Comparison of ENCODE assay signal across 8 mouse cellular contexts in the genomic region with DNA sequence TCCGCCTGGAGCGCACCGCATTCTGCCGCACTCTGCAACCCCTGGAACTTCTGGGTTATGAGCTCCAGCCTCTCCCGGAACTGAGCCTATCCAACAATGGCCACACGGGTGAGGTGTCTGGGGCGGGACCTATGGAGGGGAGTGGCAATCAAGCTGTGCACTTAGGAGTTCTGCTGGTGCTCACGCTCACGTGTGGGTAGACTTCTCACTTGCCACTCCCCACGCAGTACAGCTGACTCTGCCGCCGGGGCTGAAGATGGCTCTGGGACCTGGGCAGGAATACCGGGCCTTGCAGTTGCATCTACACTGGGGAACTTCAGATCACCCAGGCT. TPM values are rescaled to one million over a fixed set of nuclear protein-coding genes. Genes with fewer than 3 reads are reported as not detected.
A peak's percentile ranks its signal among the peaks of the same experiment; 100 is the strongest.
DNase-seq lines count a peak whose midpoint lies in the region; ATAC-seq and TF ChIP-seq lines count a peak whose summit lies in the region.

No protein-coding gene starts in this region.

- H3ac ChIP-seq in myocyte (ENCODE audit: control insufficient read depth, insufficient read length) = no peak overlapping the region

- H3K4me2 ChIP-seq in hindbrain, postnatal 0 days (ENCODE audit: low read depth, low read length) = peak overlapping the region; percentile 53
- H3K4me2 ChIP-seq in liver, embryonic 14.5 days (ENCODE audit: low read depth) = peak overlapping the region; percentile 71
- peak overlapping the region; percentile 26 for H3K4me2 ChIP-seq in myocyte (ENCODE audit: low read depth)

- H3K36me3 ChIP-seq in erythroblast, embryonic 14.5 days (ENCODE audit: control insufficient read depth) = no peaks in the 10 kb centered on the region
- H3K36me3 ChIP-seq in hindbrain, postnatal 0 days (ENCODE audit: insufficient read depth, low read length) = no peaks in the 10 kb centered on the region
- H3K36me3 ChIP-seq in liver, embryonic 14.5 days (replicated peaks; ENCODE audit: control insufficient read depth, insufficient read depth, low read depth) = no peaks in the 10 kb centered on the region
- H3K36me3 ChIP-seq in myocyte (ENCODE audit: control insufficient read depth, insufficient read depth) = no peaks in the 10 kb centered on the region

- no peak overlapping the region for H3K9ac ChIP-seq in hindbrain, postnatal 0 days (replicated peaks; ENCODE audit: low read length)
- peak overlapping the region; percentile 45; the same call in 1 of the 2 replicates for H3K9ac ChIP-seq in liver, embryonic 14.5 days (replicated peaks)

- H3K79me2 ChIP-seq in myocyte (ENCODE audit: control insufficient read depth, insufficient read depth) = no peaks in the 10 kb centered on the region

- H3K27me3 ChIP-seq in erythroblast, embryonic 14.5 days (ENCODE audit: control insufficient read depth) = peaks cover 28% of the 10 kb centered on the region
- 0 out of 2 replicates have a peak, but pooled peaks cover 4% of the 10 kb centered on the region for H3K27me3 ChIP-seq in hindbrain, postnatal 0 days (ENCODE audit: insufficient read depth, low read length)
- H3K27me3 ChIP-seq in liver, embryonic 14.5 days (ENCODE audit: control insufficient read depth, insufficient read depth, low read length) = no peaks in the 10 kb centered on the region
- H3K27me3 ChIP-seq in myocyte (ENCODE audit: control insufficient read depth, insufficient read depth, insufficient read length) = no peaks in the 10 kb centered on the region

- ATAC-seq in hindbrain, postnatal 0 days = peak; percentile 34; the same call in 1 of the 2 replicates
- ATAC-seq in liver, embryonic 14.5 days (ENCODE audit: insufficient read depth) = peak; percentile 80

- no peak for TF ChIP-seq CTCF in hindbrain, postnatal 0 days (IDR thresholded peaks at IDR 0.05; ENCODE audit: low read depth)
- TF ChIP-seq CTCF in liver, embryonic 14.5 days (IDR thresholded peaks at IDR 0.05; ENCODE audit: low read depth) = peak; percentile 27; the same call in 1 of the 2 replicates

- peak; percentile 87 for DNase-seq in CD4-positive, CD25-positive, alpha-beta regulatory T cell, adult 2 months (ENCODE audit: low read depth, low spot score)
- peak; percentile 55 for DNase-seq in Muller cell, postnatal 12 days (ENCODE audit: inconsistent ontology term)
- DNase-seq in hindbrain, postnatal 0 days (ENCODE audit: low spot score) = no peak
- DNase-seq in liver, embryonic 14.5 days (ENCODE audit: low read depth in 3 of 3, low spot score in 3 of 3) = peak in 2 of 3 experiments; percentile 41 to 47
- peak; percentile 74 for DNase-seq in thymus, postnatal 4 days
- DNase-seq in layer of hippocampus, adult 18-20 months (ENCODE audit: low spot score in 2 of 2) = no peak

- no peak for TF ChIP-seq POLR2A in myocyte (IDR thresholded peaks at IDR 0.05; ENCODE audit: insufficient read length, low read depth)

- H3K4me3 ChIP-seq in erythroblast, embryonic 14.5 days (replicated peaks) = peak overlapping the region; percentile 61
- peak overlapping the region; percentile 21 for H3K4me3 ChIP-seq in hindbrain, postnatal 0 days (ENCODE audit: low read length)
- H3K4me3 ChIP-seq in liver, embryonic 14.5 days (ENCODE audit: insufficient read depth in 1 of 2, low read depth in 2 of 2, low read length in 2 of 2) = peak overlapping the region; percentile 51 to 69
- peak overlapping the region; percentile 8 for H3K4me3 ChIP-seq in myocyte

- no peak for TF ChIP-seq EP300 in liver, embryonic 14.5 days (IDR thresholded peaks at IDR 0.05; ENCODE audit: low read depth)

- peaks cover 26% of the 10 kb centered on the region for H3K4me1 ChIP-seq in erythroblast, embryonic 14.5 days (ENCODE audit: control insufficient read depth)
- peaks cover 7% of the 10 kb centered on the region; the same call in 1 of the 2 replicates for H3K4me1 ChIP-seq in hindbrain, postnatal 0 days (ENCODE audit: insufficient read depth, low read length)
- peaks cover 0 to 14% of the 10 kb centered on the region in 2 experiments; a peak in 2 of 4 replicates for H3K4me1 ChIP-seq in liver, embryonic 14.5 days (replicated peaks; ENCODE audit: control insufficient read depth in 2 of 2, insufficient read depth in 2 of 2, low read length in 1 of 2)

- WGBS in hindbrain, postnatal 0 days = 9% methylated on average over 13 of the region's 13 CpGs
- WGBS in liver, embryonic 14.5 days (ENCODE audit: insufficient replicate concordance) = 0% methylated on average over 13 of the region's 13 CpGs

- H3K27ac ChIP-seq in hindbrain, postnatal 0 days = no peak overlapping the region
- H3K27ac ChIP-seq in liver, embryonic 14.5 days = no peak overlapping the region

- H3K9me3 ChIP-seq in erythroblast, embryonic 14.5 days (ENCODE audit: control insufficient read depth, low read length) = no peaks in the 10 kb centered on the region
- no peaks in the 10 kb centered on the region for H3K9me3 ChIP-seq in hindbrain, postnatal 0 days (ENCODE audit: low read length)
- no peaks in the 10 kb centered on the region for H3K9me3 ChIP-seq in liver, embryonic 14.5 days (ENCODE audit: control insufficient read depth, low read length)

TF ChIP-seq in myocyte, 11 proteins besides CTCF, POLR2A, EP300 and RAD21:
- TF ChIP-seq MYOG (IDR thresholded peaks at IDR 0.05; ENCODE audit: control insufficient read depth in 1 of 3, insufficient read depth in 1 of 3, insufficient read length in 2 of 3, low read depth in 2 of 3) (no peak), POLR2AphosphoS2 (IDR thresholded peaks at IDR 0.05; ENCODE audit: insufficient read length, low read depth) (peak; percentile 69)

RNA-seq across cellular contexts. Expression of a gene that starts 1.9 kb away (rescaled TPM):
- polyA plus RNA-seq in erythroblast, embryonic 14.5 days (2012) = not detected in 2 replicates
- total RNA-seq in hindbrain, postnatal 0 days (2014; rRNA removed) = 0.26 TPM in 1 of 2 replicates, not detected in the other
- 0.50 and 1.1 TPM in 2 replicates for polyA plus RNA-seq in hindbrain, postnatal 0 days (2015; fragmentation: Nextera tagmentation; extraction: Ambion mirVana)
- polyA plus RNA-seq in liver, embryonic 14.5 days (2012; rRNA removed) = 0.75 and 0.84 TPM in 2 replicates
- 0.32 and 0.59 TPM in 2 replicates for polyA plus RNA-seq in liver, embryonic 14.5 days (2014; fragmentation: Nextera tagmentation; extraction: Ambion mirVana)
- 10.7 TPM for polyA plus RNA-seq in myocyte (2012; fragmentation: generic; extraction: Trizol)
- not detected for total RNA-seq in layer of hippocampus, adult 18-20 months (2021)

RNA-seq across cellular contexts. Expression of a gene that starts 9.1 kb away (rescaled TPM):
- 9.4 and 10.5 TPM in 2 replicates for polyA plus RNA-seq in erythroblast, embryonic 14.5 days (2012)
- 6.9 and 20.6 TPM in 2 replicates for total RNA-seq in hindbrain, postnatal 0 days (2014; rRNA removed)
- polyA plus RNA-seq in hindbrain, postnatal 0 days (2015; fragmentation: Nextera tagmentation; extraction: Ambion mirVana) = 4.5 and 8.0 TPM in 2 replicates
- 37.5 and 42.5 TPM in 2 replicates for polyA plus RNA-seq in liver, embryonic 14.5 days (2012; rRNA removed)
- 23.4 and 24.7 TPM in 2 replicates for polyA plus RNA-seq in liver, embryonic 14.5 days (2014; fragmentation: Nextera tagmentation; extraction: Ambion mirVana)
- polyA plus RNA-seq in myocyte (2012; fragmentation: generic; extraction: Trizol) = 5.7 TPM
- not detected for total RNA-seq in layer of hippocampus, adult 18-20 months (2021)

RNA-seq across cellular contexts. Expression of a gene that starts 14.9 kb away (rescaled TPM):
- 0.13 TPM in 1 of 2 replicates, not detected in the other for polyA plus RNA-seq in erythroblast, embryonic 14.5 days (2012)
- total RNA-seq in hindbrain, postnatal 0 days (2014; rRNA removed) = 2.4 and 5.9 TPM in 2 replicates
- polyA plus RNA-seq in hindbrain, postnatal 0 days (2015; fragmentation: Nextera tagmentation; extraction: Ambion mirVana) = 7.7 and 9.4 TPM in 2 replicates
- 3.3 and 8.9 TPM in 2 replicates for polyA plus RNA-seq in liver, embryonic 14.5 days (2012; rRNA removed)
- 12.6 and 16.1 TPM in 2 replicates for polyA plus RNA-seq in liver, embryonic 14.5 days (2014; fragmentation: Nextera tagmentation; extraction: Ambion mirVana)
- 2,542 TPM for polyA plus RNA-seq in myocyte (2012; fragmentation: generic; extraction: Trizol)
- 1 to 10 TPM; 4.2 to 4.8 TPM for total RNA-seq in layer of hippocampus, adult 18-20 months (2021)

RNA-seq across cellular contexts. Expression of a gene that starts 15.9 kb away (rescaled TPM):
- polyA plus RNA-seq in erythroblast, embryonic 14.5 days (2012) = 10.5 and 12.4 TPM in 2 replicates
- 36.6 and 89.9 TPM in 2 replicates for total RNA-seq in hindbrain, postnatal 0 days (2014; rRNA removed)
- polyA plus RNA-seq in hindbrain, postnatal 0 days (2015; fragmentation: Nextera tagmentation; extraction: Ambion mirVana) = 104 and 108 TPM in 2 replicates
- polyA plus RNA-seq in liver, embryonic 14.5 days (2012; rRNA removed) = 11.8 and 27.6 TPM in 2 replicates
- 32.1 and 36.7 TPM in 2 replicates for polyA plus RNA-seq in liver, embryonic 14.5 days (2014; fragmentation: Nextera tagmentation; extraction: Ambion mirVana)
- polyA plus RNA-seq in myocyte (2012; fragmentation: generic; extraction: Trizol) = 111 TPM
- total RNA-seq in layer of hippocampus, adult 18-20 months (2021) = 10 to 100 TPM; 27.7 to 29.3 TPM

RNA-seq across cellular contexts. Expression of a gene that starts 25.1 kb away (rescaled TPM):
- polyA plus RNA-seq in erythroblast, embryonic 14.5 days (2012) = not detected in 2 replicates
- 0.90 TPM in 1 of 2 replicates, not detected in the other for total RNA-seq in hindbrain, postnatal 0 days (2014; rRNA removed)
- not detected in 2 replicates for polyA plus RNA-seq in hindbrain, postnatal 0 days (2015; fragmentation: Nextera tagmentation; extraction: Ambion mirVana)
- polyA plus RNA-seq in liver, embryonic 14.5 days (2012; rRNA removed) = 0.04 TPM in 1 of 2 replicates, not detected in the other
- polyA plus RNA-seq in liver, embryonic 14.5 days (2014; fragmentation: Nextera tagmentation; extraction: Ambion mirVana) = not detected in 2 replicates
- not detected for polyA plus RNA-seq in myocyte (2012; fragmentation: generic; extraction: Trizol)
- not detected for total RNA-seq in layer of hippocampus, adult 18-20 months (2021)

Comparison
In these comparisons a context has a peak if more than half of its experiments do, and no peak if none do; other contexts are left out.
1. DNase-seq: peak in CD4-positive, CD25-positive, alpha-beta regulatory T cell, adult 2 months (single experiment), Muller cell, postnatal 12 days (single experiment), liver, embryonic 14.5 days (2 of 3) and thymus, postnatal 4 days (single experiment); none in hindbrain, postnatal 0 days (single experiment) and layer of hippocampus, adult 18-20 months (0 of 2).
2. H3K4me3 ChIP-seq: peak in every context shown above with its lines; median percentile 61 in erythroblast, embryonic 14.5 days; 60 in liver, embryonic 14.5 days; 21 in hindbrain, postnatal 0 days; 8 in myocyte.
3. RNA of a gene that starts 14.9 kb away (polyA plus RNA-seq): 2,542 TPM in myocyte (single experiment); 3.3 to 16.1 TPM in liver, embryonic 14.5 days, 7.7 to 9.4 TPM in hindbrain, postnatal 0 days and 0.13 TPM in erythroblast, embryonic 14.5 days; every median in the first group is over 100 times any median in the second.
4. Peak in every context shown above with its lines, with median percentiles within 50 percentile points of each other: H3K4me2 ChIP-seq.